Mouse (Mus musculus) CD4-positive, CD25-positive, alpha-beta regulatory T cell, adult 2 months (primary cell): ENCODE measurements around the gene Relt.

Experiments
- DNase-seq: peaks from one replicate; pipeline ENCODE4 v3.0.0-alpha.2; 2012; ENCODE audit warnings: low read depth, low spot score

The Relt gene

DNA sequence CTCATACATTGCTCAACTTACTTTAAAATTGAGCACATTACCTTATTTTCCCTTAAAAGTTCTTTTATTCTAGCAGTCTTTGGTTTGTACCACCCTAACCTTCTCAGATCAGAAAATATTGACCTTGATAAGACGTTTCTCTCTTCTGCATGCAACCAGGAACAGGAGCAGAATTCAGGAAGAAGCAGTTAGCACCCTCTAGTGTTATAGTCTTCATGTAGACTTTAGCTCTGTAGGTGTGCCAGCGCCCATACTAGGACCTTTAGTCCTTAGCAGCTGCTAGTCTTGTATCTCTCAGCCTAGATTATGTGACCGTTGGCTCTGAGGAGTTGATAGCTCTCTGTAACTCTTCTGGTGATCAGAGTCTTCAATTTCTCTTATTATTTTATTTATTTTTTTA is 64.4 kb downstream of the Relt start:
- DNase-seq, result peak; percentile 33
